Mouse (Mus musculus): ENCODE data around the gene Scd2. TPM values are rescaled to one million over a fixed set of nuclear protein-coding genes. Genes with fewer than 3 reads are reported as not detected.

The Scd2 gene
- total and polyA plus RNA-seq, 2 experiments from 2014 or later = 274 to 1,071 TPM

GRCm38 (mm10) chr19:44282534-44283156 is 10.8 kb upstream of the Scd2 start:
- H3K9ac ChIP-seq (replicated peaks; ENCODE audit: low read length) = no peak overlapping the region
- H3K4me1 ChIP-seq (ENCODE audit: insufficient read depth, low read length) = peaks cover 21% of the 10 kb centered on the region
- no peak for TF ChIP-seq CTCF (IDR thresholded peaks at IDR 0.05; ENCODE audit: low read depth)
- peak overlapping the region; percentile 45 for H3K27ac ChIP-seq
- ATAC-seq = no peak
- WGBS = 39% methylated on average over 9 of the region's 9 CpGs
- no peak overlapping the region for H3K4me3 ChIP-seq (ENCODE audit: low read length)
- DNase-seq (ENCODE audit: low spot score) = no peak
- H3K36me3 ChIP-seq (ENCODE audit: insufficient read depth, low read length) = no peaks in the 10 kb centered on the region
- H3K9me3 ChIP-seq (ENCODE audit: low read length) = no peaks in the 10 kb centered on the region
- H3K27me3 ChIP-seq (ENCODE audit: insufficient read depth, low read length) = no peaks in the 10 kb centered on the region
- no peak overlapping the region for H3K4me2 ChIP-seq (ENCODE audit: low read depth, low read length)

GRCm38 (mm10) chr19:44283157-44284024 is 10.1 kb upstream of the Scd2 start:
- H3K36me3 ChIP-seq (ENCODE audit: insufficient read depth, low read length) = no peaks in the 10 kb centered on the region
- ATAC-seq = no peak; the same call in 1 of the 2 replicates
- H3K4me3 ChIP-seq (ENCODE audit: low read length) = peak overlapping the region; percentile 50
- H3K9me3 ChIP-seq (ENCODE audit: low read length) = no peaks in the 10 kb centered on the region
- H3K9ac ChIP-seq (replicated peaks; ENCODE audit: low read length) = no peak overlapping the region; the same call in 1 of the 2 replicates
- no peak for DNase-seq (ENCODE audit: low spot score)
- peaks cover 21% of the 10 kb centered on the region for H3K4me1 ChIP-seq (ENCODE audit: insufficient read depth, low read length)
- no peaks in the 10 kb centered on the region for H3K27me3 ChIP-seq (ENCODE audit: insufficient read depth, low read length)
- TF ChIP-seq CTCF (IDR thresholded peaks at IDR 0.05; ENCODE audit: low read depth) = no peak
- H3K27ac ChIP-seq = peak overlapping the region; percentile 93
- 25% methylated on average over 15 of the region's 15 CpGs for WGBS
- peak overlapping the region; percentile 91 for H3K4me2 ChIP-seq (ENCODE audit: low read depth, low read length)

GRCm38 (mm10) chr19:44284025-44284695 is 9.3 kb upstream of the Scd2 start:
- DNase-seq (ENCODE audit: low spot score) = peak; percentile 96
- WGBS = 0% methylated on average over 37 of the region's 38 CpGs
- H3K9me3 ChIP-seq (ENCODE audit: low read length) = no peaks in the 10 kb centered on the region

GRCm38 (mm10) chr19:44284723-44285122 is 8.8 kb upstream of the Scd2 start:
- H3K4me2 ChIP-seq (ENCODE audit: low read depth, low read length) = peak overlapping the region; percentile 91
- no peaks in the 10 kb centered on the region for H3K27me3 ChIP-seq (ENCODE audit: insufficient read depth, low read length)
- no peak for TF ChIP-seq CTCF (IDR thresholded peaks at IDR 0.05; ENCODE audit: low read depth)

More at GRCm38 (mm10) chr19:44284025-44284695, 9.3 kb upstream of the Scd2 start:
- Histone ChIP-seq H3K4me3 (ENCODE audit: low read length) (peak overlapping the region; percentile 50), H3K27me3 (ENCODE audit: insufficient read depth, low read length) (no peaks in the 10 kb centered on the region), H3K27ac (peak overlapping the region; percentile 93), H3K9ac (replicated peaks; ENCODE audit: low read length) (peak overlapping the region; percentile 61), H3K4me1 (ENCODE audit: insufficient read depth, low read length) (peaks cover 21% of the 10 kb centered on the region), H3K36me3 (ENCODE audit: insufficient read depth, low read length) (no peaks in the 10 kb centered on the region), H3K4me2 (ENCODE audit: low read depth, low read length) (peak overlapping the region; percentile 91)
- no peak for TF ChIP-seq CTCF (IDR thresholded peaks at IDR 0.05; ENCODE audit: low read depth)
- ATAC-seq = peak; percentile 99

GRCm38 (mm10) chr19:44285554-44285953 is 7.9 kb upstream of the Scd2 start:
- Histone ChIP-seq H3K4me1 (ENCODE audit: insufficient read depth, low read length) (peaks cover 21% of the 10 kb centered on the region), H3K4me2 (ENCODE audit: low read depth, low read length) (no peak overlapping the region), H3K9ac (replicated peaks; ENCODE audit: low read length) (no peak overlapping the region), H3K9me3 (ENCODE audit: low read length) (no peaks in the 10 kb centered on the region), H3K4me3 (ENCODE audit: low read length) (no peak overlapping the region), H3K36me3 (ENCODE audit: insufficient read depth, low read length) (no peaks in the 10 kb centered on the region), H3K27ac (no peak overlapping the region), H3K27me3 (ENCODE audit: insufficient read depth, low read length) (no peaks in the 10 kb centered on the region)
- no peak for ATAC-seq
- DNase-seq (ENCODE audit: low spot score) = no peak
- WGBS = 88% methylated on average over 8 of the region's 8 CpGs
- no peak for TF ChIP-seq CTCF (IDR thresholded peaks at IDR 0.05; ENCODE audit: low read depth)

More at GRCm38 (mm10) chr19:44284723-44285122, 8.8 kb upstream of the Scd2 start:
- peak overlapping the region; percentile 50 for H3K4me3 ChIP-seq (ENCODE audit: low read length)
- no peaks in the 10 kb centered on the region for H3K9me3 ChIP-seq (ENCODE audit: low read length)
- H3K36me3 ChIP-seq (ENCODE audit: insufficient read depth, low read length) = no peaks in the 10 kb centered on the region
- peak overlapping the region; percentile 93 for H3K27ac ChIP-seq
- H3K4me1 ChIP-seq (ENCODE audit: insufficient read depth, low read length) = peaks cover 21% of the 10 kb centered on the region
- peak overlapping the region; percentile 61 for H3K9ac ChIP-seq (replicated peaks; ENCODE audit: low read length)
- ATAC-seq (peak; percentile 28), DNase-seq (ENCODE audit: low spot score) (no peak)
- 2% methylated on average over 11 of the region's 11 CpGs for WGBS

GRCm38 (mm10) chr19:44286109-44286508 is 7.4 kb upstream of the Scd2 start:
- no peak overlapping the region for H3K4me2 ChIP-seq (ENCODE audit: low read depth, low read length)
- peaks cover 21% of the 10 kb centered on the region for H3K4me1 ChIP-seq (ENCODE audit: insufficient read depth, low read length)
- H3K36me3 ChIP-seq (ENCODE audit: insufficient read depth, low read length) = no peaks in the 10 kb centered on the region
- whole genome bisulfite sequencing = 60% methylated on average over 2 of the region's 2 CpGs
- H3K9ac ChIP-seq (replicated peaks; ENCODE audit: low read length) = no peak overlapping the region
- no peak overlapping the region for H3K4me3 ChIP-seq (ENCODE audit: low read length)
- ATAC-seq (no peak), DNase-seq (ENCODE audit: low spot score) (no peak)
- no peaks in the 10 kb centered on the region for H3K9me3 ChIP-seq (ENCODE audit: low read length)
- H3K27me3 ChIP-seq (ENCODE audit: insufficient read depth, low read length) = no peaks in the 10 kb centered on the region
- TF ChIP-seq CTCF (IDR thresholded peaks at IDR 0.05; ENCODE audit: low read depth) = no peak
- no peak overlapping the region for H3K27ac ChIP-seq

Measured in hindbrain, postnatal 0 days (tissue).